In genomic region chr13:31992409-31993201, GRCm38 (mm10) we compare ENCODE assay signal across 8 mouse cellular contexts.
A peak's percentile ranks its signal among the peaks of the same experiment; 100 is the strongest.
DNase-seq lines count a peak whose midpoint lies in the region; ATAC-seq and TF ChIP-seq lines count a peak whose summit lies in the region.

No protein-coding gene starts in this region.

- H3K4me1 ChIP-seq in heart, postnatal 0 days (ENCODE audit: control insufficient read depth, insufficient read depth) = peaks cover 9% of the 10 kb centered on the region; the same call in 1 of the 2 replicates

- intact Hi-C loops in gastrocnemius, adult 2 months (cut with DNase I) = no loop called here
- intact Hi-C loops in gastrocnemius, postnatal 36 days (cut with DNase I) = no loop called here

- H3K9me3 ChIP-seq in heart, postnatal 0 days (replicated peaks; ENCODE audit: control insufficient read depth, low read length) = peaks cover 4% of the 10 kb centered on the region; the same call in 1 of the 2 replicates

- no peak for DNase-seq in gastrocnemius, adult 2 months
- no peak for DNase-seq in gastrocnemius, postnatal 36 days
- peak; percentile 69 for DNase-seq in embryo, embryonic 10 days (ENCODE audit: low spot score)
- DNase-seq in heart, postnatal 0 days (ENCODE audit: low spot score) = no peak
- DNase-seq in lung, postnatal 10 days = peak; percentile 14
- no peak for DNase-seq in cerebellum, adult 11-12 months
- DNase-seq in gastrocnemius, adult 8-10 months (ENCODE audit: low spot score in 2 of 2) = no peak
- DNase-seq in thymus, postnatal 36 days = no peak

- no peak for ATAC-seq in heart, postnatal 0 days (ENCODE audit: insufficient read depth, low read depth)

- H3K4me3 ChIP-seq in gastrocnemius, adult 2 months = peak overlapping the region; percentile 53
- no peak overlapping the region for H3K4me3 ChIP-seq in heart, postnatal 0 days (ENCODE audit: low read depth, low read length)

- H3K9ac ChIP-seq in heart, postnatal 0 days (replicated peaks; ENCODE audit: low read depth, low read length) = no peak overlapping the region

- WGBS in heart, postnatal 0 days = 40% methylated on average over 12 of the region's 12 CpGs

- no peaks in the 10 kb centered on the region for H3K27me3 ChIP-seq in heart, postnatal 0 days (ENCODE audit: control insufficient read depth, insufficient read depth, low read length)

- no peak for TF ChIP-seq EP300 in heart, postnatal 0 days (IDR thresholded peaks at IDR 0.05; ENCODE audit: low read depth)

- H3K27ac ChIP-seq in gastrocnemius, adult 2 months = peak overlapping the region; percentile 24; the same call in 1 of the 2 replicates
- H3K27ac ChIP-seq in heart, postnatal 0 days (ENCODE audit: low read depth) = no peak overlapping the region

- TF ChIP-seq CTCF in gastrocnemius, adult 2 months (IDR thresholded peaks at IDR 0.05) = no peak
- no peak for TF ChIP-seq CTCF in heart, postnatal 0 days (IDR thresholded peaks at IDR 0.05; ENCODE audit: low read depth)

- H3K4me2 ChIP-seq in heart, postnatal 0 days (ENCODE audit: low read depth, low read length) = peak overlapping the region; percentile 17; the same call in 1 of the 2 replicates

- no peaks in the 10 kb centered on the region for H3K36me3 ChIP-seq in heart, postnatal 0 days (replicated peaks; ENCODE audit: control insufficient read depth, insufficient read depth, low read length)

Comparison
In these comparisons a context has a peak if more than half of its experiments do, and no peak if none do; other contexts are left out.
1. DNase-seq: peak in embryo, embryonic 10 days (single experiment) and lung, postnatal 10 days (single experiment); none in gastrocnemius, adult 2 months (single experiment), gastrocnemius, postnatal 36 days (0 of 2), heart, postnatal 0 days (single experiment), cerebellum, adult 11-12 months (single experiment), gastrocnemius, adult 8-10 months (0 of 2) and thymus, postnatal 36 days (0 of 2).